Mouse (Mus musculus) megakaryocyte, adult 5-6 weeks (primary cell): ENCODE results near the gene AC124502.3. TPM values are rescaled to one million over a fixed set of nuclear protein-coding genes. Genes with fewer than 3 reads are reported as not detected.
A peak's percentile ranks its signal among the peaks of the same experiment; 100 is the strongest.

Experiments used
- ATAC-seq: 2 replicates; pipeline ENCODE4 v1.8.0; 2016; ENCODE audit warnings: mild to moderate bottlenecking, inconsistent platforms; ENCODE audit not compliant: poor library complexity, severe bottlenecking
- total RNA-seq, 2 experiments: library from RNA; stranded (forward) in 1 of 2; stranded (reverse) in 1 of 2; fragments of 153-499, 151-499 nt in 1 of 2; fragments of 221-1000, 200-1000 nt in 1 of 2; gene quantifications; 2 replicates each; pipeline versions ENCODE4 v1.2.3 to v1.2.4; 2015 to 2017

AC124502.3 gene
- total RNA-seq, 2 experiments from 2014 or later: 4.6 to 7.0 TPM

- no peak for ATAC-seq
Measured at GRCm38 (mm10) chr19:5058801-5059771, 20.4 kb downstream of the AC124502.3 start.

- no peak for ATAC-seq
Measured at GRCm38 (mm10) chr19:5060365-5061330, 22.0 kb downstream of the AC124502.3 start.

DNA sequence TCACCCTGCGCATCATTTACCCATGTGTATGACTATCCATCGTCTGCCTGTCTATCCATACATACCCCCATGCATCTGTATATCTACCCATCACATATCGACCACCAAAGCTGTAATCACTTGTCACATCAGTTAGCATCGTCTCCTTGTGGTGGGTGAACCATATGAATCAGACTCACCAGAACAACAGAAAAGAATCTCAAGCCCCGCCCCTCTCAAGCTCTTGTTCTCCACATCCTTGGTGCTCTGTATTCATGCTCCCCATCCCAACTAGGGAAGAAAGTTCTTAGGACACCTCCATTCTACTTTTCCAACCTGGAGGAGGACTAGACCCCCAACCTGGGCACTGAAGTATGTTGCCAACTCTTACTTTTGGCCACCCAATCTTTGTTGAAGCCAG is 23.4 kb downstream of the AC124502.3 start:
- no peak for ATAC-seq

DNA sequence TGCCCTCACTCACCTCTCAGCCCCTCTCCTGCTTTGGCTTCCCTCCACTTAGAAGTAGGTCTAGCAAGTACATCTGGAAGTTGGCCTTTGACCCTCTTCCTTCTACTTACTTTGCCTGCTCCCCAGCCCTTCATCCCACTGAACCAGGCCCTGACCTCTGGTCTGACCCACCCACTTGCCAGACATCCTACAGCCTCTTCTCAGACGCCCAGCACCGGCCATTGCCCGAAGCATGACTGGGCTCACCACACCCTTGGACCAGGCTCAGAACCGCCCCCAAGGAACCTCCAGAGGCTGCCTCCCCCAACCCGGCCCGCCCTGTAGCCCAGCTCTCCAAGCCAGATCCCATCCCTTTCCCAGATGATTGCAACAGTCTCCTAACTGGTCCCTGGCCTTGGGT is 23.8 kb downstream of the AC124502.3 start:
- ATAC-seq: no peak

- no peak for ATAC-seq
Measured at GRCm38 (mm10) chr19:5065104-5065503, 26.4 kb downstream of the AC124502.3 start.

DNA sequence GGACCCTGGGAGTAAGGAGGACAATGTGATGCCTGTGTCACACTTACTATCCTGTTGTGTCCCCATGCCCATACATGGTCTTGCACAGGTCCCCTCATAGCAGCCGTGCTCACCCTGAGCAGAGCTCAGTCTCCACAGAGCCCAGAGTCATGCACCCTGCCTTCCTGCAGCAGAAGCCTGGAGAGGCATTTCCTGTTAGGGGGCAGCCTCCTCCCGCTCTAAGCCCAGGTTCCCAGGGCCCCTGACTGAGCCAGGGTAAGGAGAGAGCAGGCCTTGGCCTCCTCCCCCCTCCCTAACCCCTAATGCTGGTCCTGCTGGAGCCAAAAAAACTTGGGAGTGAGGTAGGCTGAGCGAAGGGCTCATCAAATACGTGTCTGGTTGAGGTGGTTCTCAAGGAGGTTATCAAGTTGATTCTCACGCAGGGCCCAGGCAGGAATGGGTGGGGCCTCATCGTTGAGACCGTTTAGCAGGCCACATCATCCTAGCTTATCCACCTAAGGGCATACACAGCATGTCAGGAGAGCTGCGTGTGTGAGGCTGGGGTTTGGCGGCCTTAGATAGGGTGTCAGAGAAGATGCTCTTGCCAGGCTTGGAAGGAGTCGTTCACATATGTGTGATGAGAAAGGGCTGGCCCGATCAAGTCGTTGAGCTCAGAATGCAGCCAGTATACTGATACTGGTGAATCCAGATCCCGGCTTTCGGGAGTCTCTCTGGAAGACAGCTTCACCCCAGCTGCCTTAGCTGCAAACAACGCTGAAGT is 28.5 kb downstream of the AC124502.3 start:
- ATAC-seq: 0 out of 2 replicates have a peak, but pooled peaks have one; percentile 20

DNA sequence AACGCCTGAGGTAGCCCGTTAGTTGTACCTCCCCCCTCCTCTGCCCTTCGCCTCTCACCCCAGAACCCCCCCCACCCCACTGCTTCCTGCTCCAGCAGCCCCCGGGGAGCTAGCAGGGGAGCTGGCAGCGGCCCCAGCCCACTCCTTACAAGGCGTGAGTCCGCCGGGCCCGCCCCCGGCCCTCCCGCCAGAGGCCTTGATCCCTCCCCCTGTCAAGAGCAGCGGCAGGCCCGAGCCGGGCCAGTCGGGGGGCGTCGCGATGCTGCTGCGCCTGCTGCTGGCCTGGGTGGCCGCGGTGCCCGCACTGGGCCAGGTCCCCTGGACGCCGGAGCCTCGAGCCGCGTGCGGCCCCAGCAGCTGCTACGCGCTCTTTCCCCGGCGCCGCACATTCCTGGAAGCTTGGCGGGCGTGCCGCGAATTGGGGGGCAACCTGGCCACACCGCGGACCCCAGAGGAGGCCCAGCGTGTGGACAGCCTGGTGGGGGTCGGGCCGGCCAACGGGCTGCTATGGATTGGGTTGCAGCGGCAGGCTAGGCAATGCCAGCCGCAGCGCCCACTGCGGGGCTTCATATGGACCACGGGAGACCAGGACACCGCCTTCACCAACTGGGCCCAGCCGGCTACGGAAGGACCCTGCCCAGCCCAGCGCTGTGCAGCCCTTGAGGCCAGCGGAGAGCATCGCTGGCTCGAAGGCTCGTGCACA is 29.3 kb downstream of the AC124502.3 start, which contains the start of gene Cd248:
Gene Cd248, plus strand, starts transcription at position 212 of the 703 bp plus-strand sequence.
- ATAC-seq: no peak

DNA sequence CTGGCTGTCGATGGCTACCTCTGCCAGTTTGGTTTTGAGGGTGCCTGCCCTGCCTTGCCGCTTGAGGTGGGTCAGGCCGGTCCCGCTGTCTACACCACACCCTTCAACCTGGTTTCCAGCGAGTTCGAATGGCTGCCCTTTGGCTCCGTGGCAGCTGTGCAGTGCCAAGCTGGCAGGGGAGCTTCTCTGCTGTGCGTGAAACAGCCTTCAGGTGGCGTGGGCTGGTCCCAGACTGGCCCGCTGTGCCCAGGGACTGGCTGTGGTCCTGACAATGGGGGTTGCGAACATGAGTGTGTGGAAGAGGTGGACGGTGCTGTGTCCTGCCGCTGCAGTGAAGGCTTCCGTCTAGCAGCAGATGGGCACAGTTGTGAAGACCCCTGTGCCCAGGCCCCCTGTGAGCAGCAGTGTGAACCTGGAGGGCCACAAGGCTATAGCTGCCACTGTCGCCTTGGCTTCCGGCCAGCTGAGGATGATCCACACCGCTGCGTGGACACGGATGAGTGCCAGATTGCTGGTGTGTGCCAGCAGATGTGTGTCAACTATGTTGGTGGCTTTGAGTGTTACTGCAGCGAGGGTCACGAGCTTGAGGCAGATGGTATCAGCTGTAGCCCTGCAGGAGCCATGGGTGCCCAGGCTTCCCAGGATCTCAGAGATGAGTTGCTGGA is 30.0 kb downstream of the AC124502.3 start:
- ATAC-seq: no peak

DNA sequence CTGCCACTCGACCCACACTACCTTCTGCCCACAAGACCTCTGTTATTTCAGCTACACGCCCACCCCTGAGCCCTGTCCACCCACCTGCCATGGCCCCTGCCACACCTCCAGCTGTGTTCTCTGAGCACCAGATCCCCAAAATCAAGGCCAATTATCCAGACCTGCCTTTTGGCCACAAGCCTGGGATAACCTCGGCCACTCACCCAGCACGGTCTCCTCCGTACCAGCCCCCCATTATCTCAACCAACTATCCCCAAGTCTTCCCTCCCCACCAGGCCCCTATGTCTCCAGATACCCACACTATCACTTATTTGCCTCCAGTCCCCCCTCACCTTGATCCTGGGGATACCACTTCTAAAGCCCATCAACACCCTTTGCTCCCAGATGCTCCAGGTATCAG is 30.8 kb downstream of the AC124502.3 start:
- no peak for ATAC-seq

GRCm38 (mm10) chr19:5069978-5070377 is 31.3 kb downstream of the AC124502.3 start:
- no peak for ATAC-seq

DNA sequence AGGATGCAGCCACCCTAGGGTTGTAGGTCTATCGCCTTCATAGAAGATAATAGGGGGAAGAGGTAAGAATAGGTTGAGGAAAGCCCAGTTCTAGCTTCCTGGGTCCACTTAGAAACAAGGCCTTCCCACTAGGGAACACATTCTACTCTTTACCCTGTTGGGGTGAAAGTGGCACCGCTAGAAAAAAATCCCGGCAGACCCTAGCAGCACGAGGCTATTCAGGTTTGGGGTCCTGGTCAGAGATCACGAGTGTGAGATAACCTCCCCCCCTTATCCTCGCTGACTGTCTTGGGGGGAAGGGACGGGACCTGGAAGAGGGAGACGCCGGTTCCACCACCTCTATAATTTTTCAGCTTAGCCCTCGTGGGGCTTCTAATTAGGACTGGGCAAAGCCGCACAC is 32.4 kb downstream of the AC124502.3 start:
- no peak for ATAC-seq

DNA sequence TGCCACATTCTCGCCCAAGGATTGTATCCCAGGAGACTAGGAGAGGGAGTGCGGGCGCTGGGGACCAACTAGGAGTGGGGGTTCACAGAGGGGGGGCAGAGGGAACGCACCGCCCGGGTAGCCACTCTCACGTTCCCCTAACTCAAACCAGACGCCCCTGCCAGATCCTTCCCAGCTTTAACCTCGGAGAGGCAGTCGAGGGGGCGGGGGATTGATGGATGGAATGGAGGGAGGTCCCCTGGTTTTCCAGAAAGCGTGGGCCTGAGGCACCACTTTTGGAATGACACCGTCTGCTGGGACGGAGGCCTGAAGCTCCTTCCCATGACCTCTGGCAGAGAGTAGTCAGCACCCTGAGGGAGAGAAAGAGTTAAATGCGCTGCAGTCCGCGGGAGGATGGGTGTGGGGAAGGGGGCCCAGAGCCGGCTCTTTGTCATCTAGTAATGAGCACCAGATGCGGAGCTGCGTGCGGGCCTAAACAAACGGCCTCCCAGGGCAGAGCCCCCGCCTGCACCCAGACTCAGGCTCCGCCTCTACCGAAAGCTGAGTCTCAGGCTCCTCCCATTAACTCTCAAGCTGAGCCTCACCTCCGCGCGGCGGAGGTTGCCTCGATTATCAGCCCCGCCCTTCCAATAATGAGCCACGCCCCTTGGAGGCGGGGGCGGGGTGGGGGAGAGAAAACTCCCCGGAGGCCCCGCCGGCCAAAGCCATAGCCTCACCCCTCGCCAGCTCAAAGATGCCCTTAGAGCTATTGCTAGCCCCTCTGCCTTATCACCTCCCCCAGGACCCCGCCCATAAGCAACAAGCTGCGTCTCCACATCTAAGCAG is 33.1 kb downstream of the AC124502.3 start:
- ATAC-seq: peak; percentile 80

DNA sequence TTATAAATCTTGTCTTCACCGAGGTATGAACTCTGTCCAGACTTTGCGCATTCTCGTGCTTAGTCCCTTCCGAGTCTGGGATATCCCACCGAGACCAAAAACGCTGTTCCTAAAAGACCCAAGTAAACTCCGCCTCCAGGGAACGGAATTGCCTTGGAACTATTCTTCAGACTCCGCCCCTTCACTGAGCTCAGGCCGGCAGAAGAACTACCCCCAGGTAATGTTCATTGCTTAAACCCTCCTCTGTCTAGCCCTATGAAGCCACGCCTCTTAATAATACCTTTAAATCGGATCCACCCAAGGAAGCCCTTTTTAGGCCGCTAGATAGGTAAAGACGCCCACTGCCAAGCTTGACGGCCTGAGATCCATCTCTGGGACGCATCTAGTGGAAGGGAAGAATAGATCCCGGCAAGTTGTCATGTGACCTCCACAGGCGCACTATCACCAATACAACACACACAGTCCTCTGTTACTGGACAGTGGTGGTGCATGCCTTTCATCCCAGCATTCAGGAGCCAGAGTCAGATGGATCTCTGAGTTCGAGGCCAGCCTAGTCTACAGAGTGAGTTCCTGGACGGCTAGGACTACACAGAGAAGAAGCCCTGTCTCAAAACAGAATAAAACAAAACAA is 33.8 kb downstream of the AC124502.3 start:
- ATAC-seq: 0 out of 2 replicates have a peak, but pooled peaks have one; percentile 11

GRCm38 (mm10) chr19:5073028-5073427 is 34.3 kb downstream of the AC124502.3 start:
- peak; percentile 50 for ATAC-seq

DNA sequence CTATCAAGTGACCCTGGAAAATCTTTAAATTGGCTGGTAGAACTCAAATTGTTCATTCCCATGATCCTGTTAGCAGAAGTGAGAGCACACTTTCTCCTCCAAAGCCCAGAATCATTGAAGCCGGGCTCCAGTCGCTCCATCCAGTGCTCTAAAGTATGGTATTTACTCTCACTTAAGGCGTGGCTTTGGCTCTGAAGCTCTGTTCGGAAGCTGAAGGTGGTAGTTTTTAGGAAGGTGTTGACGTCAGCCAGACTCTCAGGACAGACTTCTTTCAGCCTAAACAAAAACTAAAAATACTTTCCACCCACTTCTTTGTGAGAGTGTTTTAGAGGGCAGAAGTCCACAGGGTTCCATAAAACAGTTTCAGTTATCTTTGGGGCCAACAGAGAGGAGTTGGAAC is 34.8 kb downstream of the AC124502.3 start:
- no peak for ATAC-seq

DNA sequence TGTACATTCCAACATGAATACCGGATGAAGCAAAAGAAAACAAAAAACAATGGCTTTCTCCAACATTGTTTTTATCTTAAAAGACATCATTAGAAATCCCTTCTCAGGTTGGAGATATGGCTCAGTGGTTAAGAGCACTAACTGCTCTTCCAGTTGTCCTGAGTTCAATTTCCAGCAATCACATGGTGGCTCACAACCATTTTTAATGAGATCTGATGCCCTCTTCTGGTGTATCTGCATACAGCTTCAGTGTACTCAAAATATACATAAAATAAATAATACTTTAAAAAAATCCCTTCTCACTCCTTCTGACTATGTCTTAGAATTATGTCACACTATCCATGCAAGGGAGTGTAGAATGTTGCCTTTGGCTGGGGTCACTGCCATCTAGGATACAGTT is 40.6 kb downstream of the AC124502.3 start:
- ATAC-seq: no peak

- no peak for ATAC-seq
Measured at GRCm38 (mm10) chr19:5082005-5082404, 43.3 kb downstream of the AC124502.3 start.

GRCm38 (mm10) chr19:5082596-5082995 is 43.9 kb downstream of the AC124502.3 start:
- ATAC-seq: no peak
